Mouse (Mus musculus) urinary bladder, postnatal 10 days (tissue): ENCODE results near the gene Treh.

Source experiments
- DNase-seq: peaks from one replicate; pipeline ENCODE4 v3.0.0; 2022; ENCODE audit warnings: low spot score

Gene Treh

GRCm38 (mm10) chr9:44735886-44736285 lies 62.9 kb downstream of the Treh start:
- DNase-seq, result no peak
